Mouse (Mus musculus) testis, adult 2 months (tissue): ENCODE results near the gene Rufy1. TPM values are rescaled to one million over a fixed set of nuclear protein-coding genes. Genes with fewer than 3 reads are reported as not detected.
"Not testable (repeated sequence)": the region's sequence is repeated elsewhere in the genome, so short reads cannot be mapped to it uniquely, and the experiment has no call there.

ENCODE experiments used
- H3K27ac ChIP-seq: fragments of 200-500 bp; 2 replicates; pipeline ENCODE4 v1.5.1; 2012; ENCODE audit warnings: low read depth, low read length; ENCODE audit not compliant: control insufficient read depth, insufficient read depth
- H3K27me3 ChIP-seq: fragments of 200-500 bp; 2 replicates; pipeline ENCODE4 v1.6.1; 2012; ENCODE audit warnings: mild to moderate bottlenecking, low read length, moderate library complexity; ENCODE audit not compliant: control insufficient read depth, insufficient read depth
- H3K36me3 ChIP-seq: fragments of 200-500 bp; 2 replicates; pipeline ENCODE4 v1.6.1; 2012; ENCODE audit warnings: mild to moderate bottlenecking, low read length; ENCODE audit not compliant: control insufficient read depth, insufficient read depth
- H3K4me1 ChIP-seq: fragments of 200-500 bp; 2 replicates; pipeline ENCODE4 v1.6.1; 2012; ENCODE audit warnings: low read length; ENCODE audit not compliant: control insufficient read depth, insufficient read depth
- H3K4me3 ChIP-seq: fragments of 200-500 bp; 2 replicates; pipeline ENCODE4 v1.5.1; 2012; ENCODE audit warnings: low read depth, mild to moderate bottlenecking, low read length, moderate library complexity, mixed read lengths; ENCODE audit not compliant: control insufficient read depth
- CTCF ChIP-seq: fragments of 200-500 bp; IDR thresholded peaks from 2 replicates; pipeline ENCODE4 v1.5.1; 2012; ENCODE audit warnings: low read depth, mild to moderate bottlenecking, inconsistent platforms, low read length, moderate library complexity; ENCODE audit not compliant: control insufficient read depth, insufficient read depth, insufficient replicate concordance
- POLR2A ChIP-seq: fragments of 200-500 bp; IDR thresholded peaks from 2 replicates; pipeline ENCODE4 v1.6.1; 2012; ENCODE audit warnings: low read depth, mild to moderate bottlenecking, inconsistent platforms, low read length, moderate library complexity; ENCODE audit not compliant: control insufficient read depth
- polyA plus RNA-seq: library from polyadenylated mRNA; depleted of rRNA; stranded (reverse); fragments of >200 nt; gene quantifications from 2 replicates; pipeline ENCODE4 v1.2.3, GENCODE M21; 2012

The Rufy1 gene
- polyA plus RNA-seq, 1 experiment, result 5.7 TPM

GRCm38 (mm10) chr11:50369360-50369911, 61.5 kb downstream of the Rufy1 start:
- Histone ChIP-seq H3K27ac (no peak overlapping the region), H3K4me1 (peaks cover 12% of the 10 kb centered on the region), H3K27me3 (no peaks in the 10 kb centered on the region), H3K36me3 (no peaks in the 10 kb centered on the region), H3K4me3 (no peak overlapping the region)
- TF ChIP-seq POLR2A, result no peak
- no peak for TF ChIP-seq CTCF

- TF ChIP-seq CTCF (no peak), POLR2A (no peak)
- H3K4me1 ChIP-seq, result peaks cover 12% of the 10 kb centered on the region
These were observed 63.4 kb downstream of the Rufy1 start for GRCm38 (mm10) chr11:50367531-50367930.

GRCm38 (mm10) chr11:50365322-50365721, 65.6 kb downstream of the Rufy1 start:
- H3K27ac ChIP-seq, result no peak overlapping the region
- H3K36me3 ChIP-seq, result no peaks in the 10 kb centered on the region
- no peaks in the 10 kb centered on the region for H3K27me3 ChIP-seq
- no peak overlapping the region for H3K4me3 ChIP-seq
- no peak for TF ChIP-seq CTCF
- TF ChIP-seq POLR2A, result no peak
- H3K4me1 ChIP-seq, result peaks cover 3% of the 10 kb centered on the region

More at GRCm38 (mm10) chr11:50367531-50367930, 63.4 kb downstream of the Rufy1 start:
- Histone ChIP-seq H3K4me3 (no peak overlapping the region), H3K27me3 (no peaks in the 10 kb centered on the region), H3K36me3 (no peaks in the 10 kb centered on the region), H3K27ac (no peak overlapping the region)

GRCm38 (mm10) chr11:50364548-50364947, 66.4 kb downstream of the Rufy1 start:
- Histone ChIP-seq H3K36me3 (no peaks in the 10 kb centered on the region), H3K27me3 (no peaks in the 10 kb centered on the region), H3K4me3 (no peak overlapping the region), H3K4me1 (peaks cover 5% of the 10 kb centered on the region), H3K27ac (no peak overlapping the region)
- TF ChIP-seq POLR2A (no peak), CTCF (peak; percentile 39; the same call in 1 of the 2 replicates)

DNA sequence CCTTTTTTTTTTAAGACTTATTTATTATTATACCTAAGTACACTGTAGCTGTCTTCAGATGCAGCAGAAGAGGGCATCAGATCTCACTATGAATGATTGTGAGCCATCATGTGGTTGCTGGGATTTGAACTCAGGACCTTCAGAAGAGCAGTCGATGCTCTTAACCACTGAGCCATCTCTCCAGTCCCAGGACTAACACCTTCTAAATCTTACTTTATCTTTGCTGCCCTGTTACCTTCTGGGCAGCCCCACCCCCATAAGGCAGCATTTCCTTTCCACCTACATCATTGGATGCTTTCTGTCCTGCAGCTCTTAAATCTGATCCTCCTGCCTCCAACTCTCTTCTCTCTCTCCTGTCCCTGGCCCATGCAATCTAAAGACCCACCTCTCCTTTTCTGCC, 69.6 kb downstream of the Rufy1 start:
- not testable (repeated sequence) for H3K27ac ChIP-seq, H3K36me3 ChIP-seq, H3K4me3 ChIP-seq, H3K27me3 ChIP-seq
- H3K4me1 ChIP-seq, result peaks cover 12% of the 10 kb centered on the region

DNA sequence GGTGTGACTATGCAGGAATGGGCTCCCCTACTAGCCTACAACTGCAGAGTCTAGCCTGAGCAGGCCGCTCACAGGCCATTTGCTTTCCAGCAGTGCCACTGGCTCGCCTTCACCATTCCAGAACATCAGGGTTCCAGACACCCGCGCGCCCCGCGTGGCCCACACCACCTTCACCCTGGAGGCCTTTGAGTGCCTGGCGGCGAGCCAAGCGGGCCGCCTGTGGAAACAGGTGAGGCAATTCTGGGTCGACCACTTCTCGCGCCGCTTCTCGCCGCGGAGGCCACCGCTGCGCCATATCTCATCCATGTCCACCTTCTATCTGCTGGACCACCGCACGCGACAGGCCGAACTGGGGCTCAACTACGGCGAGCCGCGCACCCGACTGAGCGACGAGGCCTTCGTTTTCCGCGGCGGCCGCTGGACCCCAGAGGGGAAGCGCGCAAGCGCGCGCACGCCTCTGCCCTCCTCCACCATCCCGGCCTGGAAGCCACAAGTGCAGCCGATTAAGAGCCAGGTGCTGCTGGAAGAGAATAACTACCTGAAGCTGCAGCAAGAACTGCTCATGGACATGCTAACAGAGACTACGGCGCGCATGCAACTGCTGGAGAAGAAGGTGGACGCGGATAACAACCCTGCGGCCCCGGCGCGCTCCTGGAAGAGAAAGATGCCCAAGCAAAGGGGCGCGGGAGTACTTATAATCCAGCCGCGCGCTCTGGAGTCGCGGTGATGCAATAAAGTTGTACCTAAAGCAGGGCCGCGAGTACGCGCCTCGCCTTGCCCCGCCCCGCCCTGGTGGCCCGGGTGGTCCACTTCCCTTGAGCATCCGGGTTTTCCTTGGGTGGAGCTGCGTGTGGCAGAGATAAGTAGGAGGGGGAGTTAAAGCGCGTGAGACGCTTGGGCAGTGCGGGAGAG, 71.7 kb downstream of the Rufy1 start:
- H3K27me3 ChIP-seq, result no peaks in the 10 kb centered on the region
- H3K4me3 ChIP-seq, result peak overlapping the region; percentile 85
- no peaks in the 10 kb centered on the region for H3K36me3 ChIP-seq
- H3K4me1 ChIP-seq, result peaks cover 12% of the 10 kb centered on the region
- peak; percentile 27; the same call in 1 of the 2 replicates for TF ChIP-seq POLR2A
- no peak for TF ChIP-seq CTCF
- no peak overlapping the region for H3K27ac ChIP-seq

DNA sequence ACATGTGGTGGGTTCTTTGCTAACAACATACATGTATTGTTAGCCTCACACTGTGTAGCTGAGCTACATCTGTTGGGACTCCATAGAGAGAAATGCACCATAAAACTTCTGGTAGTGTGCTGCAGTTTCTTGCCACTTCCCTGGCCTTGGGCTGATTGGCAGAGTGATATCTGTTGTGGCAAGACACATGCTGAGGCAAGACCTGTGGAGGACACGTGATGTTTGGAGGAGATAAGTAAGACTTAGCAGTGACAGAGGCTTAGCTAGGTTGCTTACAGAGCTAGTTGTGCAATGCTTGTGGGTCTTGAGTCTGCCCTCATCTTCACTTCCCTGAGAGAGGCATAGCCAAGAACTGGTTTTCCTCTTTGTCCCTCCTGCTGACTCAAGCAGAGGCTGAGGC, 75.5 kb downstream of the Rufy1 start:
- TF ChIP-seq CTCF (no peak), POLR2A (no peak)
- Histone ChIP-seq H3K4me3 (no peak overlapping the region), H3K36me3 (no peaks in the 10 kb centered on the region), H3K27me3 (no peaks in the 10 kb centered on the region), H3K27ac (no peak overlapping the region), H3K4me1 (peaks cover 9% of the 10 kb centered on the region)

DNA sequence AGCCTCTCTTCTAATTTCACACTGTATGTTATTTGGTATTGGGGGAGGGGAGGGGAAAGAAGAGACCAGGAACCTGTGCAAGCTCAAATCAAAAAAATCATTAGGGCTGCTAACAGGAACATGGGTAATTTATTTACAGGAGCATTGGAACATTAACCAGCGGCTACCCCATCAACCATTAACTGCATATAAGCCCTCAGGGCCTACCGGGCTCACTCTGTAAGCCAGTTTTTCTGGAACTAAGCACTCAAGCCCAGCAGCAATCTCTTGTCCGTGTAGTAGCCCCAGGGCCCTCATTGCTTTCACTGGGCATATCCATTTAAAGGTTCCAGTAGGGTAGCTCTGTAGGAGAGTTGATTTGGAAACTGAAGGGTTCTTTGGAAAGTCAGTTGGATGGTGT, 76.1 kb downstream of the Rufy1 start:
- Histone ChIP-seq H3K4me3 (no peak overlapping the region), H3K4me1 (peaks cover 9% of the 10 kb centered on the region), H3K27me3 (no peaks in the 10 kb centered on the region), H3K36me3 (no peaks in the 10 kb centered on the region), H3K27ac (no peak overlapping the region)
- TF ChIP-seq CTCF (no peak), POLR2A (no peak)
